ENCODE assay signal across 11 mouse cellular contexts in the genomic region with DNA sequence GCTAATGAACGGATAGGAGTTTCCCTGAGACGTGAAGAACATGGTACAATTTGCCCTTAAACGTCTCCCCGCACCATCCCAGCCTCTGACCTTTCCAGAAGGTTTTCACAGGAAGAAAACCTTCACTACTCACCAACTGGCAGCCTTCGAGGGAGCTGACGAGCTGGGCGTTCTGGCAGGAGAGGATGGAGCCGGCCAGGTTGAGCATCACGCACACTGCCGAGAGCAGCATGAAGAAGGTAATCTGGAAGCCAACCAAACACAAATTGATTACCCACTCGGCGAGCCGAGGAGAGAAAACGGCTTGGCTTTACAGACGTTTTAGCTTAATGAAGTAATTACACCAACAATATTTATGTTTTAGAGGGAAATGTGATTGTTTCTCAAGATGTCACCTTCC. TPM values are rescaled to one million over a fixed set of nuclear protein-coding genes. Genes with fewer than 3 reads are reported as not detected.
DNase-seq lines count a peak whose midpoint lies in the region; ATAC-seq and TF ChIP-seq lines count a peak whose summit lies in the region.
"Had no signal": no experiment of that assay in that cellular context is flagged by ENCODE, and none has a peak within 500 bp of the region (broad histone marks: within the 10 kb centered on the region; RNA-seq: fewer than 3 reads in every experiment).

No protein-coding gene starts in this region.

- H3K4me2 ChIP-seq in lung, postnatal 0 days (replicated peaks; ENCODE audit: low read depth, low read length), result no peak overlapping the region
- H3K4me2 ChIP-seq: heart, embryonic 13.5 days; lung, embryonic 14.5 days had no signal

- peak overlapping the region; percentile 34 for H3K4me3 ChIP-seq in embryonic fibroblast, embryonic 13.5 days (ENCODE audit: insufficient read depth, low read length)
- H3K4me3 ChIP-seq in lung, postnatal 0 days (ENCODE audit: low read depth, low read length), result no peak overlapping the region
- H3K4me3 ChIP-seq: heart, embryonic 13.5 days had no signal

- H3K36me3 ChIP-seq in lung, postnatal 0 days (ENCODE audit: insufficient read depth, low read length), result no peaks in the 10 kb centered on the region
- H3K36me3 ChIP-seq: heart, embryonic 13.5 days had no signal

- peak; percentile 39; the same call in 1 of the 2 replicates for ATAC-seq in frontal cortex, adult (ENCODE audit: low TSS enrichment)
- ATAC-seq in megakaryocyte progenitor cell, adult 5-6 weeks (replicated peaks; ENCODE audit: poor library complexity), result no peak
- no peak for ATAC-seq in lung, postnatal 0 days

- WGBS in lung, postnatal 0 days, result 61% methylated on average over 15 of the region's 15 CpGs

- no peak for TF ChIP-seq EP300 in lung, postnatal 0 days (IDR thresholded peaks at IDR 0.05)

- H3K27ac ChIP-seq in embryonic fibroblast, embryonic 13.5 days (ENCODE audit: insufficient read depth, low read length), result 0 out of 2 replicates have a peak overlapping the region, but pooled peaks have one; percentile 4
- H3K27ac ChIP-seq in lung, postnatal 0 days (ENCODE audit: low read length), result no peak overlapping the region
- H3K27ac ChIP-seq: heart, embryonic 13.5 days had no signal

- TF ChIP-seq CTCF in embryonic fibroblast, embryonic 13.5 days (IDR thresholded peaks at IDR 0.05; ENCODE audit: borderline replicate concordance, insufficient read depth, low read length), result no peak
- no peak for TF ChIP-seq CTCF in lung, postnatal 0 days (IDR thresholded peaks at IDR 0.05)

- H3K4me1 ChIP-seq in embryonic fibroblast, embryonic 13.5 days (ENCODE audit: control insufficient read depth, insufficient read depth, low read length), result peaks cover 2% of the 10 kb centered on the region
- no peaks in the 10 kb centered on the region for H3K4me1 ChIP-seq in lung, postnatal 0 days (ENCODE audit: insufficient read depth, low read depth, low read length)
- H3K4me1 ChIP-seq: heart, embryonic 13.5 days had no signal

- no peaks in the 10 kb centered on the region for H3K9me3 ChIP-seq in lung, postnatal 0 days (ENCODE audit: low read length)
- H3K9me3 ChIP-seq: heart, embryonic 13.5 days had no signal

- no peak overlapping the region for H3K9ac ChIP-seq in lung, postnatal 0 days (replicated peaks; ENCODE audit: low read depth)
- H3K9ac ChIP-seq: heart, embryonic 13.5 days; lung, embryonic 14.5 days had no signal

- DNase-seq in frontal cortex, postnatal 14 days (ENCODE audit: low spot score in 2 of 2), result no peak
- DNase-seq in 3134 (ENCODE audit: extremely low read depth, insufficient read length, low spot score), result peak; percentile 47
- peak; percentile 46 to 59 for DNase-seq in cerebellum, adult 18-20 months
- DNase-seq in lung, postnatal 0 days (ENCODE audit: low spot score), result no peak
- DNase-seq in B cell, adult 2 months, result no peak
- DNase-seq: kidney, adult 18-20 months; lung, embryonic 14.5 days had no signal

- no peaks in the 10 kb centered on the region for H3K27me3 ChIP-seq in lung, postnatal 0 days (replicated peaks; ENCODE audit: insufficient read depth, low read length)
- H3K27me3 ChIP-seq: heart, embryonic 13.5 days had no signal

- TF ChIP-seq POLR2A in embryonic fibroblast, embryonic 13.5 days (IDR thresholded peaks at IDR 0.05; ENCODE audit: low read depth, low read length), result no peak

RNA-seq across cellular contexts. Expression of gene Nsmce3, which starts 16.8 kb away (rescaled TPM):
- polyA plus RNA-seq in embryonic fibroblast, embryonic 13.5 days (2011; ENCODE audit: insufficient read length, low read depth, missing spikeins), result 5.4 and 6.0 TPM in 2 replicates
- 5.3 and 6.0 TPM in 2 replicates for total RNA-seq in megakaryocyte progenitor cell, adult 5-6 weeks (2015)
- total RNA-seq in megakaryocyte progenitor cell, adult 5-6 weeks (2017), result 5.5 and 5.8 TPM in 2 replicates
- polyA plus RNA-seq in lung, postnatal 0 days (2015; fragmentation: Nextera tagmentation; extraction: Ambion mirVana), result 9.4 and 9.9 TPM in 2 replicates

Comparison
In these comparisons a context has a peak if more than half of its experiments do, and no peak if none do; other contexts are left out.
1. DNase-seq: peak in 3134 (single experiment) and cerebellum, adult 18-20 months (2 of 2); none in frontal cortex, postnatal 14 days (0 of 2), lung, postnatal 0 days (single experiment) and B cell, adult 2 months (0 of 2).